Mouse (Mus musculus): ENCODE measurements around the gene Gm20831. TPM values are rescaled to one million over a fixed set of nuclear protein-coding genes. Genes with fewer than 3 reads are reported as not detected.

Gene Gm20831
- not detected for polyA plus RNA-seq (2017; shearing (Covaris generic))

GRCm38 (mm10) chrY:17874441-17874840 lies at the start of gene Gm20831, which contains the start of gene Gm20772:
Gene Gm20831, plus strand, starts transcription at chrY:17874741.
Gene Gm20772, plus strand, starts transcription at chrY:17874741.

GRCm38 (mm10) chrY:17846166-17846565 lies 28.4 kb upstream of the Gm20831 start, which contains the start of gene Gm21904:
Gene Gm21904, minus strand, starts transcription at chrY:17846266.

DNA sequence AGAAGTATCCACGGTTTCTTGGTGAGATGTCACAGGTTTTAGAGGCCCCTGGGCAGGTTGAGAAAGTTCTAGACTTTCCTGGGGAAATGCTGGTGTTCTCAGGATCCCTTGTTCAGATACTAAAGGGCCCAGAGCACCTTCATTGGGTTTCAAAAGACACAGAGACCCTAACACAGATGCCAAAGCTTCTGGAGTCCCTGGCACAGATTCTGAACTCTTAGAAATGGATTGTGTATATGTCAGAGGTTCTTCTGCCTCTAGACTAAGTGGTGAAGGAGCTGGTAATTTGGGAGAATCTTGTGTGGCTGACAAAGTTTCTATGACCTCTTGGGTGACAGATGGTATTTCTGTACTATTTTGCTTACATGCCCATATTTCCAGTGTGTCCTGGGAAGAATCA lies 62.7 kb downstream of the Gm20831 start, which contains the start of gene Srsy:
Gene Srsy (minus strand): TSS at position 101 of the 400 bp plus-strand sequence.

Other genes starting within 250 kb of the Gm20831 start
- gene Gm21904, start 28.5 kb upstream of the Gm20831 start, polyA plus RNA-seq (2017; shearing (Covaris generic)) = not detected
- not detected for gene Gm20772, start within 50 bp of the Gm20831 start, polyA plus RNA-seq (2017; shearing (Covaris generic))
- gene Srsy, start 62.6 kb downstream of the Gm20831 start, polyA plus RNA-seq (2017; shearing (Covaris generic)) = not detected
- gene Gm21764, start 187.1 kb downstream of the Gm20831 start, polyA plus RNA-seq (2017; shearing (Covaris generic)) = not detected
- not detected for gene Ssty1, start 214.4 kb downstream of the Gm20831 start, polyA plus RNA-seq (2017; shearing (Covaris generic))

Measured in CD4-positive, CD25-positive, alpha-beta regulatory T cell, adult 9 weeks (primary cell).